Mouse (Mus musculus): Measurements from ENCODE around the gene Pelp1. TPM values are rescaled to one million over a fixed set of nuclear protein-coding genes. Genes with fewer than 3 reads are reported as not detected.

The Pelp1 gene
- total and polyA plus RNA-seq, 2 experiments from 2014 or later, result 25.5 to 33.7 TPM

GRCm38 (mm10) chr11:70347861-70348260 is 62.0 kb downstream of the Pelp1 start:
- Histone ChIP-seq H3K4me1 (ENCODE audit: insufficient read depth, low read length) (no peaks in the 10 kb centered on the region), H3K36me3 (ENCODE audit: insufficient read depth, low read length) (no peaks in the 10 kb centered on the region), H3K4me2 (ENCODE audit: low read depth, low read length) (no peak overlapping the region), H3K9ac (replicated peaks; ENCODE audit: low read length) (no peak overlapping the region), H3K4me3 (ENCODE audit: low read length) (no peak overlapping the region), H3K9me3 (ENCODE audit: low read length) (no peaks in the 10 kb centered on the region), H3K27me3 (ENCODE audit: insufficient read depth, low read length) (peaks cover 22% of the 10 kb centered on the region), H3K27ac (no peak overlapping the region)
- DNase-seq (ENCODE audit: low spot score), result no peak
- TF ChIP-seq CTCF (IDR thresholded peaks at IDR 0.05; ENCODE audit: low read depth), result no peak
- WGBS, result 89% methylated on average over 10 of the region's 10 CpGs
- no peak for ATAC-seq

- 95% methylated on average over 8 of the region's 8 CpGs for WGBS
- Histone ChIP-seq H3K36me3 (ENCODE audit: insufficient read depth, low read length) (no peaks in the 10 kb centered on the region), H3K4me2 (ENCODE audit: low read depth, low read length) (no peak overlapping the region), H3K4me1 (ENCODE audit: insufficient read depth, low read length) (no peaks in the 10 kb centered on the region), H3K9me3 (ENCODE audit: low read length) (no peaks in the 10 kb centered on the region), H3K4me3 (ENCODE audit: low read length) (no peak overlapping the region), H3K9ac (replicated peaks; ENCODE audit: low read length) (no peak overlapping the region), H3K27ac (no peak overlapping the region), H3K27me3 (ENCODE audit: insufficient read depth, low read length) (peaks cover 1% of the 10 kb centered on the region)
- ATAC-seq (no peak), DNase-seq (ENCODE audit: low spot score) (no peak)
- no peak for TF ChIP-seq CTCF (IDR thresholded peaks at IDR 0.05; ENCODE audit: low read depth)
Observed at GRCm38 (mm10) chr11:70345546-70345945, 64.3 kb downstream of the Pelp1 start.

- H3K27me3 ChIP-seq (ENCODE audit: insufficient read depth, low read length), result no peaks in the 10 kb centered on the region
- 88% methylated on average over 10 of the region's 10 CpGs for WGBS
- H3K4me3 ChIP-seq (ENCODE audit: low read length), result no peak overlapping the region
- H3K4me2 ChIP-seq (ENCODE audit: low read depth, low read length), result no peak overlapping the region
- ATAC-seq (no peak), DNase-seq (ENCODE audit: low spot score) (no peak)
- no peaks in the 10 kb centered on the region for H3K9me3 ChIP-seq (ENCODE audit: low read length)
- no peak overlapping the region for H3K9ac ChIP-seq (replicated peaks; ENCODE audit: low read length)
- H3K27ac ChIP-seq, result no peak overlapping the region
- H3K36me3 ChIP-seq (ENCODE audit: insufficient read depth, low read length), result no peaks in the 10 kb centered on the region
- no peak for TF ChIP-seq CTCF (IDR thresholded peaks at IDR 0.05; ENCODE audit: low read depth)
- H3K4me1 ChIP-seq (ENCODE audit: insufficient read depth, low read length), result no peaks in the 10 kb centered on the region
Observed at GRCm38 (mm10) chr11:70345061-70345460, 64.8 kb downstream of the Pelp1 start.

Small RNAs within 50 kb of the gene (microRNA-seq; reads per million reads assigned to microRNA genes)
- 0.53 to 0.72 reads per million in 2 experiments for gene Mir7115

Other genes starting within 250 kb of the Pelp1 start
- 13.4 and 23.7 TPM in 2 replicates for gene Slc16a11, start 197.3 kb downstream of the Pelp1 start, total RNA-seq (2014; rRNA removed)
- gene Slc16a11, start 197.3 kb downstream of the Pelp1 start, polyA plus RNA-seq (2015; fragmentation: Nextera tagmentation; extraction: Ambion mirVana), result 12.9 and 14.3 TPM in 2 replicates
- 15.3 and 17.2 TPM in 2 replicates for gene Slc16a13, start 189.0 kb downstream of the Pelp1 start, total RNA-seq (2014; rRNA removed)
- 9.4 and 10.8 TPM in 2 replicates for gene Slc16a13, start 189.0 kb downstream of the Pelp1 start, polyA plus RNA-seq (2015; fragmentation: Nextera tagmentation; extraction: Ambion mirVana)
- gene Bcl6b, start 180.2 kb downstream of the Pelp1 start, total RNA-seq (2014; rRNA removed), result 4.9 and 5.0 TPM in 2 replicates
- 2.4 and 2.7 TPM in 2 replicates for gene Bcl6b, start 180.2 kb downstream of the Pelp1 start, polyA plus RNA-seq (2015; fragmentation: Nextera tagmentation; extraction: Ambion mirVana)
- 61.6 and 96.0 TPM in 2 replicates for gene 0610010K14Rik, start 172.1 kb downstream of the Pelp1 start, total RNA-seq (2014; rRNA removed)
- 172 and 185 TPM in 2 replicates for gene 0610010K14Rik, start 172.1 kb downstream of the Pelp1 start, polyA plus RNA-seq (2015; fragmentation: Nextera tagmentation; extraction: Ambion mirVana)
- gene Gm21988, start 170.2 kb downstream of the Pelp1 start, total RNA-seq (2014; rRNA removed), result 1.9 and 2.8 TPM in 2 replicates
- gene Gm21988, start 170.2 kb downstream of the Pelp1 start, polyA plus RNA-seq (2015; fragmentation: Nextera tagmentation; extraction: Ambion mirVana), result 14.2 and 15.2 TPM in 2 replicates
- 85.4 and 88.6 TPM in 2 replicates for gene Rnasek, start 170.2 kb downstream of the Pelp1 start, total RNA-seq (2014; rRNA removed)
- gene Rnasek, start 170.2 kb downstream of the Pelp1 start, polyA plus RNA-seq (2015; fragmentation: Nextera tagmentation; extraction: Ambion mirVana), result 597 and 610 TPM in 2 replicates
- gene Alox12, start 154.7 kb downstream of the Pelp1 start, total RNA-seq (2014; rRNA removed), result 0.16 and 0.36 TPM in 2 replicates
- 0.32 and 0.49 TPM in 2 replicates for gene Alox12, start 154.7 kb downstream of the Pelp1 start, polyA plus RNA-seq (2015; fragmentation: Nextera tagmentation; extraction: Ambion mirVana)
- gene Alox12e, start 87.4 kb downstream of the Pelp1 start, total RNA-seq (2014; rRNA removed), result not detected in 2 replicates
- gene Alox12e, start 87.4 kb downstream of the Pelp1 start, polyA plus RNA-seq (2015; fragmentation: Nextera tagmentation; extraction: Ambion mirVana), result 0.08 and 0.09 TPM in 2 replicates
- gene Alox15, start 58.0 kb downstream of the Pelp1 start, total RNA-seq (2014; rRNA removed), result not detected in 2 replicates
- 0.09 TPM in 1 of 2 replicates, not detected in the other for gene Alox15, start 58.0 kb downstream of the Pelp1 start, polyA plus RNA-seq (2015; fragmentation: Nextera tagmentation; extraction: Ambion mirVana)
- gene Arrb2, start 22.6 kb upstream of the Pelp1 start, total RNA-seq (2014; rRNA removed), result 83.3 and 106 TPM in 2 replicates
- 51.9 and 56.3 TPM in 2 replicates for gene Arrb2, start 22.6 kb upstream of the Pelp1 start, polyA plus RNA-seq (2015; fragmentation: Nextera tagmentation; extraction: Ambion mirVana)
- gene Med11, start 41.9 kb upstream of the Pelp1 start, total RNA-seq (2014; rRNA removed), result 22.9 and 23.7 TPM in 2 replicates
- gene Med11, start 41.9 kb upstream of the Pelp1 start, polyA plus RNA-seq (2015; fragmentation: Nextera tagmentation; extraction: Ambion mirVana), result 29.3 and 30.5 TPM in 2 replicates
- gene Zmynd15, start 49.4 kb upstream of the Pelp1 start, total RNA-seq (2014; rRNA removed), result 0.11 and 1.2 TPM in 2 replicates
- gene Zmynd15, start 49.4 kb upstream of the Pelp1 start, polyA plus RNA-seq (2015; fragmentation: Nextera tagmentation; extraction: Ambion mirVana), result 0.39 and 0.96 TPM in 2 replicates
- 2.8 and 3.3 TPM in 2 replicates for gene Cxcl16, start 50.0 kb upstream of the Pelp1 start, total RNA-seq (2014; rRNA removed)
- gene Cxcl16, start 50.0 kb upstream of the Pelp1 start, polyA plus RNA-seq (2015; fragmentation: Nextera tagmentation; extraction: Ambion mirVana), result 3.4 and 4.1 TPM in 2 replicates
- 4.9 and 17.1 TPM in 2 replicates for gene Tm4sf5, start 95.2 kb upstream of the Pelp1 start, total RNA-seq (2014; rRNA removed)
- 6.9 and 8.6 TPM in 2 replicates for gene Tm4sf5, start 95.2 kb upstream of the Pelp1 start, polyA plus RNA-seq (2015; fragmentation: Nextera tagmentation; extraction: Ambion mirVana)
- not detected in 2 replicates for gene Vmo1, start 104.6 kb upstream of the Pelp1 start, total RNA-seq (2014; rRNA removed)
- not detected in 2 replicates for gene Vmo1, start 104.6 kb upstream of the Pelp1 start, polyA plus RNA-seq (2015; fragmentation: Nextera tagmentation; extraction: Ambion mirVana)
- not detected in 2 replicates for gene Gltpd2, start 109.2 kb upstream of the Pelp1 start, total RNA-seq (2014; rRNA removed)
- gene Gltpd2, start 109.2 kb upstream of the Pelp1 start, polyA plus RNA-seq (2015; fragmentation: Nextera tagmentation; extraction: Ambion mirVana), result 0.24 and 0.31 TPM in 2 replicates
- 409 and 504 TPM in 2 replicates for gene Psmb6, start 115.3 kb upstream of the Pelp1 start, total RNA-seq (2014; rRNA removed)
- 829 and 887 TPM in 2 replicates for gene Psmb6, start 115.3 kb upstream of the Pelp1 start, polyA plus RNA-seq (2015; fragmentation: Nextera tagmentation; extraction: Ambion mirVana)
- not detected in 2 replicates for gene Gm40193, start 122.9 kb upstream of the Pelp1 start, total RNA-seq (2014; rRNA removed)
- gene Gm40193, start 122.9 kb upstream of the Pelp1 start, polyA plus RNA-seq (2015; fragmentation: Nextera tagmentation; extraction: Ambion mirVana), result not detected in 2 replicates
- 46.0 and 64.3 TPM in 2 replicates for gene Pld2, start 130.0 kb upstream of the Pelp1 start, total RNA-seq (2014; rRNA removed)
- gene Pld2, start 130.0 kb upstream of the Pelp1 start, polyA plus RNA-seq (2015; fragmentation: Nextera tagmentation; extraction: Ambion mirVana), result 17.7 and 19.1 TPM in 2 replicates
- 56.6 and 73.3 TPM in 2 replicates for gene Mink1, start 152.8 kb upstream of the Pelp1 start, total RNA-seq (2014; rRNA removed)
- 13.6 and 15.2 TPM in 2 replicates for gene Mink1, start 152.8 kb upstream of the Pelp1 start, polyA plus RNA-seq (2015; fragmentation: Nextera tagmentation; extraction: Ambion mirVana)
- not detected in 2 replicates for gene 4930544D05Rik, start 205.8 kb upstream of the Pelp1 start, total RNA-seq (2014; rRNA removed)
- gene 4930544D05Rik, start 205.8 kb upstream of the Pelp1 start, polyA plus RNA-seq (2015; fragmentation: Nextera tagmentation; extraction: Ambion mirVana), result not detected in 2 replicates
- 4.5 TPM in 1 of 2 replicates, not detected in the other for gene Chrne, start 209.2 kb upstream of the Pelp1 start, total RNA-seq (2014; rRNA removed)
- 0.42 and 0.59 TPM in 2 replicates for gene Chrne, start 209.2 kb upstream of the Pelp1 start, polyA plus RNA-seq (2015; fragmentation: Nextera tagmentation; extraction: Ambion mirVana)
- gene Gp1ba, start 229.1 kb upstream of the Pelp1 start, total RNA-seq (2014; rRNA removed), result not detected in 2 replicates
- 0.24 and 0.42 TPM in 2 replicates for gene Gp1ba, start 229.1 kb upstream of the Pelp1 start, polyA plus RNA-seq (2015; fragmentation: Nextera tagmentation; extraction: Ambion mirVana)
- 70.2 and 87.3 TPM in 2 replicates for gene Rnf167, start 237.2 kb upstream of the Pelp1 start, total RNA-seq (2014; rRNA removed)
- gene Rnf167, start 237.2 kb upstream of the Pelp1 start, polyA plus RNA-seq (2015; fragmentation: Nextera tagmentation; extraction: Ambion mirVana), result 100 and 105 TPM in 2 replicates
- gene Slc25a11, start 237.4 kb upstream of the Pelp1 start, total RNA-seq (2014; rRNA removed), result 154 and 160 TPM in 2 replicates
- 168 and 171 TPM in 2 replicates for gene Slc25a11, start 237.4 kb upstream of the Pelp1 start, polyA plus RNA-seq (2015; fragmentation: Nextera tagmentation; extraction: Ambion mirVana)
- 460 and 560 TPM in 2 replicates for gene Pfn1, start 244.6 kb upstream of the Pelp1 start, total RNA-seq (2014; rRNA removed)
- gene Pfn1, start 244.6 kb upstream of the Pelp1 start, polyA plus RNA-seq (2015; fragmentation: Nextera tagmentation; extraction: Ambion mirVana), result 606 and 634 TPM in 2 replicates
- gene Eno3, start 247.2 kb upstream of the Pelp1 start, total RNA-seq (2014; rRNA removed), result 12.4 and 17.7 TPM in 2 replicates
- gene Eno3, start 247.2 kb upstream of the Pelp1 start, polyA plus RNA-seq (2015; fragmentation: Nextera tagmentation; extraction: Ambion mirVana), result 5.9 and 8.3 TPM in 2 replicates